Mouse (Mus musculus) neural tube, embryonic 15.5 days (tissue): ENCODE measurements at regions not wholly inside any gene's neighbourhood (a gene's known extent, or its start where the extent isn't known, plus 50 kb on each side); places are given as distances from the start of the nearest gene placed in this dataset.

Experiments
- ATAC-seq: fragments of 200-750 bp; cut with Nextera tagmentation; 2 replicates; pipeline ENCODE4 v1.8.0; 2017; ENCODE audit warnings: mild to moderate bottlenecking, moderate TSS enrichment, moderate library complexity; ENCODE audit not compliant: low FRiP score
- H3K27ac ChIP-seq: fragments of 300-500 bp; sonication (generic); replicated peaks from 2 replicates; pipeline ENCODE4 v1.5.1; 2015; ENCODE audit warnings: mild to moderate bottlenecking, inconsistent platforms
- H3K27me3 ChIP-seq: fragments of 300-500 bp; sonication (generic); replicated peaks from 2 replicates; pipeline ENCODE4 v1.6.1; 2015; ENCODE audit warnings: inconsistent platforms
- H3K36me3 ChIP-seq: fragments of 300-500 bp; sonication (generic); 2 replicates; pipeline ENCODE4 v1.6.1; 2015; ENCODE audit warnings: inconsistent platforms
- H3K4me1 ChIP-seq: fragments of 300-500 bp; sonication (generic); 2 replicates; pipeline ENCODE4 v1.6.1; 2015; ENCODE audit warnings: inconsistent platforms
- H3K4me2 ChIP-seq: fragments of 300-500 bp; sonication (generic); 2 replicates; pipeline ENCODE4 v1.6.1; 2015; ENCODE audit warnings: inconsistent platforms, mild to moderate bottlenecking, moderate library complexity
- H3K4me3 ChIP-seq: fragments of 300-500 bp; sonication (generic); replicated peaks from 2 replicates; pipeline ENCODE4 v1.5.1; 2015; ENCODE audit warnings: mild to moderate bottlenecking, inconsistent platforms
- H3K9ac ChIP-seq: fragments of 300-500 bp; sonication (generic); replicated peaks from 2 replicates; pipeline ENCODE4 v1.6.1; 2015; ENCODE audit warnings: mild to moderate bottlenecking, inconsistent platforms
- H3K9me3 ChIP-seq: fragments of 300-500 bp; sonication (generic); replicated peaks from 2 replicates; pipeline ENCODE4 v1.6.1; 2016; ENCODE audit warnings: inconsistent platforms
- WGBS: fragments of 180-500 bp; shearing (Covaris S2); methylation state at CpG from one replicate; pipeline ENCODE4 v1.1.7; 2015; ENCODE audit warnings: mixed read lengths; 5-methylcytosine and 5-hydroxymethylcytosine counted together

DNA sequence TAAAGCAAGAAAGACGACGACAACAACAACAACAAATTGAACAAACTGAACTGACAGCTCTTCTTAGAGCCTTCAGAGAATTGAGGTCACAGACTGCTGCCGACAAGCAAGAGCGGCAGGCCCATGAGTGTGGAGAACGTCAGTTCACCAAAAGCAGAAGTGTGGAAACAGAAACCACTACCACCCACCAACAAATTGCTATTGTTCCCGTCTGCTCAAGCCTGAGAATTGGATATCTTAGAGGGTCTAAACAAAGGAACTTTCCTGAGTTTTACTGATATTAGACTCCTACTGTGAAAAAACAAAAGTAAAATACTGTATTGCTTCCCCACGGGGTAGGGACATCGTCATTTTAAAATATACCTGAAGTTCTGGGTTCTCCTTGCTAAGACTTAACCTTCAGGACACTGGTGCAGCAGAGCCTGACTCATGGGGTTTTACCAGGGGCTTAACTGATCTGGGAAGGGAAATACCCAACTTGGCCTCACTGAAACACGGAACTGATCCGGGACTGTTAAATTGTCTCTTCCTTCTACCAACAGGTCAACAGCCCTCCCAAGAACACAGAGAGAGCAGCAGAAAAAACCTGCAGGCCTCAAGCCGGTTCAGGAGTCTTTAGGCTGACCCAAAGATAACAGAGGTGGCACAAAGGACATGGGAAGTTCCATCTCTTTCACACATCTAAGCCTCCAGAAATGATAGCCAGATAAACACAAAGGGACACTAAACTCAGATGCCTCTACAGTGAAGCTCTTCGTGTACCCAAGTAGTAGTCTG, 238.1 kb downstream of the Gm5426 start:
- Histone ChIP-seq H3K4me1 (no peaks in the 10 kb centered on the region), H3K9me3 (no peaks in the 10 kb centered on the region), H3K27me3 (no peaks in the 10 kb centered on the region), H3K9ac (no peak overlapping the region), H3K4me2 (no peak overlapping the region), H3K4me3 (no peak overlapping the region), H3K36me3 (no peaks in the 10 kb centered on the region), H3K27ac (no peak overlapping the region)
- 87% methylated on average over 12 of the region's 12 CpGs for WGBS
- no peak for ATAC-seq

- no peak overlapping the region for H3K9ac ChIP-seq
- H3K27ac ChIP-seq, result no peak overlapping the region
- no peak overlapping the region for H3K4me3 ChIP-seq
- H3K9me3 ChIP-seq, result no peaks in the 10 kb centered on the region
- ATAC-seq, result no peak
- no peaks in the 10 kb centered on the region for H3K36me3 ChIP-seq
- H3K4me1 ChIP-seq, result no peaks in the 10 kb centered on the region
- no peaks in the 10 kb centered on the region for H3K27me3 ChIP-seq
- WGBS, result 96% methylated on average over 3 of the region's 3 CpGs
- no peak overlapping the region for H3K4me2 ChIP-seq
Measured at GRCm38 (mm10) chr10:96375070-96375447, 238.7 kb downstream of the Gm5426 start.

- H3K36me3 ChIP-seq, result no peaks in the 10 kb centered on the region
- H3K9ac ChIP-seq, result no peak overlapping the region
- WGBS, result 86% methylated on average over 4 of the region's 4 CpGs
- H3K9me3 ChIP-seq, result no peaks in the 10 kb centered on the region
- ATAC-seq, result no peak
- no peaks in the 10 kb centered on the region for H3K27me3 ChIP-seq
- H3K4me1 ChIP-seq, result no peaks in the 10 kb centered on the region
- H3K4me2 ChIP-seq, result no peak overlapping the region
- no peak overlapping the region for H3K4me3 ChIP-seq
- H3K27ac ChIP-seq, result no peak overlapping the region
Measured at GRCm38 (mm10) chr10:96377549-96377948, 239.3 kb upstream of the Btg1 start.

DNA sequence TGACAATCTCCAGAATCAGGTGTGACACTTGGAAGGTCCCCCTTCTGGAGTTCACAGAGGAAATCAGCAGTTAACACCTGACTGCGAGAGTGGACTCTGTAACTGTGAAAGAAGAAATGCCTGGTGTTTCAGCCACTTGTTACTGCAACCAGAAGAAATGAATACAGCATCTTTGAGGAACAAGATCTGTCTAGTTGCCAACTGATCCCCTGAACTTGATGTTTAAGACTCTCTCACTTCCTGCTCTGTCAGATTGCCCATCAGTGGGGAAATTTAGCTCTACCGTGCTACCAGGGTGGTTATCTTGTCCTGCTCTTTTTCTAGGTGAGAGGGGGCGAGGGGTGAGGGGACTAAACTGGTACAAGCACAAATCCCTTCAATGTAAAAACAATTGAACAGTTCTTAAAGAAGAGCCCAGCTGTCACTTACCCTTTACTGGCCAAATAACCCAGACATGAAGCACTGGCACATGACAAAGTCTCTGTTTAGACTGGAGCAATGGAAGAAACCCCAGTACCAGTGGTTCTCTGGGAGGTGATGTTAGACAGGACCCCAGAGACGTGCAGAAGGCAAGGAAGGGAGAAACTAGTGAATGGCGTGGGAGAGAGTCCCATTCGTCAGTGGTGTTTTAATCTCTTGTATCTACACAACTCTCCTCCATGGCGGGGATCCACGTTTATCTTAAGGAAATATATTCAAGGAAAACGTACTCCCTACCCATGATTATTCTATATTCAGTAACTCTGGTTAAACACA, 237.6 kb upstream of the Btg1 start:
- WGBS, result 78% methylated on average over 9 of the region's 9 CpGs

DNA sequence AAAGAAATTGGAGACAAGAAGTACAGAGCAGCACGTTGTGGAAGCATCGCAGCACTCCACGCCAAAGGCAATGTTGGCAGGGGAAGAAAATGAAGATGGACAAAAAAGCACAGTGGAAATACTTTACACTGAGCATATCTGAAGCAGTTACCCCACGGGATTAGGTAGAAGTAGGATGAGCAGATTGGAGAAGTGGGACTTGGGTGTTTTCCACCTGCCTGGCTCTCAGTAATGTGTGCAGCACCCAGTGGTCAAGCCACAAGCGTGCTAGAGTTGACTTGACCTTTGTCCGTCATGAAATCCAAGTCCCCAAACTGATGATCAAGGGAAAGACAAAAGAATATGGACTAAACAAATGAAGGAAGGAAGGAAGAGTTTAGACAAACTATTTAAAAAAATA, 235.1 kb upstream of the Btg1 start:
- Histone ChIP-seq H3K36me3 (no peaks in the 10 kb centered on the region), H3K9me3 (no peaks in the 10 kb centered on the region), H3K4me3 (no peak overlapping the region), H3K9ac (no peak overlapping the region), H3K27me3 (no peaks in the 10 kb centered on the region), H3K4me2 (no peak overlapping the region), H3K27ac (no peak overlapping the region), H3K4me1 (no peaks in the 10 kb centered on the region)
- WGBS, result 92% methylated on average over 6 of the region's 6 CpGs
- no peak for ATAC-seq

More for the DNA sequence above, 237.6 kb upstream of the Btg1 start:
- H3K27me3 ChIP-seq, result no peaks in the 10 kb centered on the region
- H3K36me3 ChIP-seq, result no peaks in the 10 kb centered on the region
- no peaks in the 10 kb centered on the region for H3K4me1 ChIP-seq
- no peak overlapping the region for H3K9ac ChIP-seq
- no peak overlapping the region for H3K4me2 ChIP-seq
- H3K4me3 ChIP-seq, result no peak overlapping the region
- no peak overlapping the region for H3K27ac ChIP-seq
- no peaks in the 10 kb centered on the region for H3K9me3 ChIP-seq
- no peak for ATAC-seq

DNA sequence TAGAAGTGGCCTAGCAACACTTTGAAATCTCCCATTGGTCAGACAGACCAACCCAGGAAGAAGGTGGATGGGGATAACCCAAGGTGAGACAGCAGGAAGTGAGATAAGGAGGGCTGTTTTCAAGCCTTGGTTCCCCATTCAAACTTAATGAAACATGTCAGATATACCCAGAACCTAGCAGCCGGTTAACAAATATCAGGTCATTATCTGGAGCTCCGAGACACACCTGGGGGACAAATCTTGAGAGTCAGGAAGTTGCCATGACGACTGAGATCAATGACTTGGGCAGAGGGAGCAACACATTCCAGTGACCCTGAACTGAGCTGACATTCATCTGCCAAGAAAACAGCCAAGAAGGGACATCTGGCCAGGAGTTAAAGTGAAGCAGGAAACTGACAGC, 225.1 kb upstream of the Btg1 start:
- no peak overlapping the region for H3K27ac ChIP-seq
- no peaks in the 10 kb centered on the region for H3K9me3 ChIP-seq
- 64% methylated on average over 3 of the region's 3 CpGs for WGBS
- H3K4me2 ChIP-seq, result no peak overlapping the region
- H3K9ac ChIP-seq, result no peak overlapping the region
- H3K4me3 ChIP-seq, result no peak overlapping the region
- H3K36me3 ChIP-seq, result no peaks in the 10 kb centered on the region
- no peaks in the 10 kb centered on the region for H3K27me3 ChIP-seq
- no peak for ATAC-seq
- H3K4me1 ChIP-seq, result no peaks in the 10 kb centered on the region

DNA sequence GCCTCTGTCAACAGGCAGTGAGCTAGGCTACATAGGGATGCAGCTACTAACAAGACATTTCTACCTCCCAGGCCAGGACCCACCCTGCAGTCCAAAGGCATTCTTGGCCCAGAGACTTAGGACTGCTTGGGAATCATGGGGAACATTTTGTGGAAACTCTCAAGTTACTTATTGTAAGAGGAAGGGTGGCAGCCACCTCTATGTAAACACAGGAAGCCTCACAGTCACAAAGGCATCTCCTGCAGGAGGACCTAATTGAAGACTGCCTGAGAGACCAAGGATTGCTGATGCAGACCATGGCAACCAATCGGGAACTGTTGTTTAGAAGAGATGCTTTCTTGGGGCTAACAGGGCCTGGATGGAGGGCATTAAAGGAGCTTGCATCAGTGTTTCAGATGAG, 224.0 kb upstream of the Btg1 start:
- Histone ChIP-seq H3K4me1 (0 out of 2 replicates have a peak, but pooled peaks cover 3% of the 10 kb centered on the region), H3K4me3 (no peak overlapping the region), H3K4me2 (no peak overlapping the region), H3K27ac (no peak overlapping the region), H3K27me3 (no peaks in the 10 kb centered on the region), H3K9ac (no peak overlapping the region), H3K36me3 (no peaks in the 10 kb centered on the region), H3K9me3 (no peaks in the 10 kb centered on the region)
- ATAC-seq, result no peak
- WGBS, result 90% methylated on average over 1 of the region's 1 CpGs

DNA sequence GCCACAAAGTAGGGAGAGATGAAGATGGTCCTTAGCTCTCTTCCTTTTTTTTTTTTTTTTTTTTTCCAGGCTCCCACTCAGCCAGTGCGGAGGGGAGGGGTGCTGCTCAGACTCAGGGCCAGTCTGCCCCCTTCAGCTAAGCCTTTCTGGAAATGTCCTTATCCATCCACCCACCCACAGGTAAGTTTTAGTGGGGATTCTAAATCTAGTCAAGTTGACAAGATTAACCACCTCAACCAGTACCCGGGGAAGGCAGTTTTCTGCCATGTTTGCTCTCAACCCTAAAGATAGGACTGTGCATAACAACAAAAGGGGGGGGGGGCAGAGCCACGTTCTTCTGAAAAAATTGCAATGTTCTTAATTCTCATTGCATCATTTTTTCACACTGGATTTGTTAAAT, 222.6 kb upstream of the Btg1 start:
- Histone ChIP-seq H3K27ac (no peak overlapping the region), H3K27me3 (no peaks in the 10 kb centered on the region), H3K36me3 (no peaks in the 10 kb centered on the region), H3K4me1 (0 out of 2 replicates have a peak, but pooled peaks cover 9% of the 10 kb centered on the region), H3K9ac (no peak overlapping the region), H3K9me3 (no peaks in the 10 kb centered on the region), H3K4me3 (no peak overlapping the region), H3K4me2 (no peak overlapping the region)
- ATAC-seq, result no peak
- WGBS, result 96% methylated on average over 3 of the region's 3 CpGs

DNA sequence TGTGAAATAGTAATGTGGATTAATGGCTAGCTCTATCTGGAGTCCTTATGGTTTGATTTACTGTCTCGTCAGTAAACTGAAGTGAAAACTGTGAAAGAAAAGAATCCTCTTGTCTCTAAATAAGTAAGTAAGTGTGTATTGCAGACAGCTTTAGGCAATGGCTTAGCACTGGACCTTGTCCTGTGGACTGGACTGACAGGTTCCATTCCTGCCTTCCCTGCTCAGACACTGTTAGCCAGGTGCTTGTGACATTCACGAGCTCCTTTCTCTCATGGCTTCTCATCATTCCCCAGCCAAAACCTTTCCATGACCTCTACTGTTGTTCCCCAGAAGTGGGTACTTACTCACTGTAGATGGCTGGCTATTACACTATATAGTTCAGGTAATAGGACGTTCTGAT, 221.8 kb upstream of the Btg1 start:
- Histone ChIP-seq H3K4me1 (0 out of 2 replicates have a peak, but pooled peaks cover 9% of the 10 kb centered on the region), H3K27me3 (no peaks in the 10 kb centered on the region), H3K9ac (no peak overlapping the region), H3K9me3 (no peaks in the 10 kb centered on the region), H3K36me3 (no peaks in the 10 kb centered on the region), H3K27ac (no peak overlapping the region), H3K4me2 (no peak overlapping the region), H3K4me3 (no peak overlapping the region)
- no peak for ATAC-seq
- 72% methylated on average over 3 of the region's 3 CpGs for WGBS

- Histone ChIP-seq H3K9ac (no peak overlapping the region), H3K27me3 (no peaks in the 10 kb centered on the region), H3K4me3 (no peak overlapping the region), H3K4me2 (peak overlapping the region; percentile 9; the same call in 1 of the 2 replicates), H3K27ac (peak overlapping the region; percentile 38; the same call in 1 of the 2 replicates), H3K36me3 (no peaks in the 10 kb centered on the region), H3K4me1 (0 out of 2 replicates have a peak, but pooled peaks cover 9% of the 10 kb centered on the region), H3K9me3 (no peaks in the 10 kb centered on the region)
- no peak for ATAC-seq
- 39% methylated on average over 13 of the region's 13 CpGs for WGBS
Measured at GRCm38 (mm10) chr10:96397931-96398561, 218.8 kb upstream of the Btg1 start.

GRCm38 (mm10) chr10:96398562-96399288, 218.1 kb upstream of the Btg1 start:
- Histone ChIP-seq H3K4me1 (0 out of 2 replicates have a peak, but pooled peaks cover 9% of the 10 kb centered on the region), H3K27me3 (no peaks in the 10 kb centered on the region), H3K36me3 (no peaks in the 10 kb centered on the region), H3K9ac (no peak overlapping the region), H3K27ac (peak overlapping the region; percentile 38; the same call in 1 of the 2 replicates), H3K9me3 (no peaks in the 10 kb centered on the region), H3K4me2 (no peak overlapping the region), H3K4me3 (no peak overlapping the region)
- ATAC-seq, result no peak
- 78% methylated on average over 9 of the region's 9 CpGs for WGBS
